Mouse (Mus musculus) heart, adult 2 months (tissue): ENCODE measurements around the gene Ephb2. TPM values are rescaled to one million over a fixed set of nuclear protein-coding genes. Genes with fewer than 3 reads are reported as not detected.
A peak's percentile ranks its signal among the peaks of the same experiment; 100 is the strongest.

ENCODE experiments used
- DNase-seq, 2 experiments: peaks; one replicate each; pipeline ENCODE4 v3.0.0; 2021
- H3K27ac ChIP-seq: fragments of 200-600 bp; 2 replicates; pipeline ENCODE4 v1.8.1; 2022
- H3K27me3 ChIP-seq: fragments of 200-500 bp; 2 replicates; pipeline ENCODE4 v1.6.1; 2012; ENCODE audit warnings: mild to moderate bottlenecking, low read length, inconsistent platforms, mixed read lengths; ENCODE audit not compliant: control insufficient read depth, insufficient read depth
- H3K36me3 ChIP-seq: fragments of 200-500 bp; 2 replicates; pipeline ENCODE4 v1.6.1; 2012; ENCODE audit warnings: low read length, inconsistent platforms; ENCODE audit not compliant: control insufficient read depth, insufficient read depth
- H3K4me1 ChIP-seq: fragments of 200-500 bp; 2 replicates; pipeline ENCODE4 v1.6.1; 2011; ENCODE audit warnings: low read length; ENCODE audit not compliant: control insufficient read depth, insufficient read depth
- H3K4me3 ChIP-seq: fragments of 200-600 bp; 2 replicates; pipeline ENCODE4 v1.8.1; 2022
- H3K79me2 ChIP-seq: fragments of 200-500 bp; replicated peaks from 2 replicates; pipeline ENCODE4 v1.6.1; 2012; ENCODE audit warnings: mild to moderate bottlenecking, inconsistent platforms, low read length, moderate library complexity, mixed read lengths; ENCODE audit not compliant: control insufficient read depth, insufficient read depth
- H3K9ac ChIP-seq: fragments of 200-500 bp; 2 replicates; pipeline ENCODE4 v1.6.1; 2012; ENCODE audit warnings: low read depth, mild to moderate bottlenecking, control low read depth, inconsistent platforms, low read length, mixed read lengths
- CTCF ChIP-seq: fragments of 200-600 bp; IDR thresholded peaks from 2 replicates; pipeline ENCODE4 v1.8.1; 2022; ENCODE audit warnings: antibody characterized with exemption, mild to moderate bottlenecking, moderate library complexity
- EP300 ChIP-seq: fragments of 200-500 bp; IDR thresholded peaks from 2 replicates; pipeline ENCODE4 v1.6.1; 2011; ENCODE audit warnings: low read depth, low read length, control low read depth; ENCODE audit not compliant: insufficient read depth
- POLR2A ChIP-seq: fragments of 200-500 bp; IDR thresholded peaks from 2 replicates; pipeline ENCODE4 v1.6.1; 2011; ENCODE audit warnings: mild to moderate bottlenecking, low read depth, low read length, control low read depth; ENCODE audit not compliant: insufficient read depth
- WGBS: fragments of 180-500 bp; shearing (Covaris S2); methylation state at CpG from one replicate; pipeline ENCODE4 v1.1.7; 2018; 5-methylcytosine and 5-hydroxymethylcytosine counted together
- intact Hi-C: fragments of 180-260 bp; cut with DNase I; formaldehyde crosslinking; loops from one replicate; pipeline ENCODE4 v1.15.1; 2025
- polyA plus RNA-seq: library from polyadenylated mRNA; depleted of rRNA; stranded (reverse); fragments of >200 nt; gene quantifications from 2 replicates; pipeline ENCODE4 v1.2.3, GENCODE M21; 2012
- total RNA-seq, 2 experiments: library from RNA; stranded (reverse); gene quantifications; 2 replicates each; pipeline ENCODE4 v1.2.3; 2021

Ephb2 gene
- total and polyA plus RNA-seq, 3 experiments, result 0.73 to 0.96 (median 0.77) TPM

- peaks cover 3% of the 10 kb centered on the region; the same call in 1 of the 2 replicates for H3K4me1 ChIP-seq
- no peak overlapping the region for H3K9ac ChIP-seq
- TF ChIP-seq CTCF (no peak), POLR2A (no peak), EP300 (no peak)
- WGBS, result 82% methylated on average over 5 of the region's 5 CpGs
- H3K27me3 ChIP-seq, result no peaks in the 10 kb centered on the region
- DNase-seq, result no peak
- H3K79me2 ChIP-seq, result no peaks in the 10 kb centered on the region
- H3K4me3 ChIP-seq, result no peak overlapping the region
- no peak overlapping the region for H3K27ac ChIP-seq
- no peaks in the 10 kb centered on the region for H3K36me3 ChIP-seq
- intact Hi-C loops, result no loop called here
Observed at GRCm38 (mm10) chr4:136772318-136772717, 63.5 kb downstream of the Ephb2 start.

DNA sequence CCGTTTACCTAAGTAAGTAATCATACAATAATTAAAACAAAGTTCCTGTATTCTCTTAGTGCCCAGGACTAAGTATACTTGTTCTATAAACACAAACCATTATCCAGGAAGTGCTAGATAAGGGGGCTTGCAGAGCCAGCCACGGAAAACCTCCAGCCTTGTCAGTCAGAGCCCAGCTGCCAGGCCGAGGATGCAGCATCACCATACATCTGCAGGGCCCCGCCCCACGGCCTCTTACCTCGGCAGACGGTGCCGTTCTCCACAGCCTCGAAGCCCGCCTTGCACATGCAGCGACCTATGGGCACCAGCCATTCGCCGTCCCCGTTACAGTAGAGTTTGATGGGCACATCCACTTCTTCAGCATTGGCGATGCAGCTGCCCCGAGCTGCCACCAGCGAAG is 65.1 kb downstream of the Ephb2 start:
- Histone ChIP-seq H3K36me3 (no peaks in the 10 kb centered on the region), H3K9ac (no peak overlapping the region), H3K4me3 (no peak overlapping the region), H3K79me2 (no peaks in the 10 kb centered on the region), H3K27ac (no peak overlapping the region), H3K27me3 (no peaks in the 10 kb centered on the region), H3K4me1 (no peaks in the 10 kb centered on the region)
- WGBS, result 71% methylated on average over 17 of the region's 17 CpGs
- intact Hi-C loops, result no loop called here
- DNase-seq, result no peak
- no peak for TF ChIP-seq POLR2A
- TF ChIP-seq CTCF, result no peak
- no peak for TF ChIP-seq EP300

DNA sequence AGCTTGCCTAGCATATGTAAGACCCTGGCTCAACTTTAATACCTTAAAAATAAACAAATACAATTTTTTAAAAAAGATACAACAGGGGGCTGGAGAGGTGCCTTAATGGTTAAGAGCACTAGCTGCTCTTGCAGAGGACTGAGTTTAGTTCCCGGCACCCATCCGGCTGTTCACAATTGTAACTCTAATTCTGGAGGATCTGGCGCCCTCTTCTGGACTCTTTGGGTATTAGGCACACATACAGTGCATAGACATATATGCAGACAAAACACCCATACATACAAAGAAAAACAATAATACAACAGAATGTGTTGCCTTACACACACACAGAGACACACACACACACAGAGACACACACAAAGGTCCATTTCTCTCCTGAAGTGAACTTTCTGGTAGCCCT is 67.3 kb downstream of the Ephb2 start:
- H3K36me3 ChIP-seq, result no peaks in the 10 kb centered on the region
- no peak for DNase-seq
- no peaks in the 10 kb centered on the region for H3K79me2 ChIP-seq
- WGBS, result 96% methylated on average over 3 of the region's 3 CpGs
- H3K4me1 ChIP-seq, result no peaks in the 10 kb centered on the region
- no peak overlapping the region for H3K27ac ChIP-seq
- H3K4me3 ChIP-seq, result no peak overlapping the region
- intact Hi-C loops, result no loop called here
- H3K27me3 ChIP-seq, result no peaks in the 10 kb centered on the region
- TF ChIP-seq CTCF, result peak; percentile 39
- no peak for TF ChIP-seq EP300
- TF ChIP-seq POLR2A, result no peak
- H3K9ac ChIP-seq, result no peak overlapping the region

DNA sequence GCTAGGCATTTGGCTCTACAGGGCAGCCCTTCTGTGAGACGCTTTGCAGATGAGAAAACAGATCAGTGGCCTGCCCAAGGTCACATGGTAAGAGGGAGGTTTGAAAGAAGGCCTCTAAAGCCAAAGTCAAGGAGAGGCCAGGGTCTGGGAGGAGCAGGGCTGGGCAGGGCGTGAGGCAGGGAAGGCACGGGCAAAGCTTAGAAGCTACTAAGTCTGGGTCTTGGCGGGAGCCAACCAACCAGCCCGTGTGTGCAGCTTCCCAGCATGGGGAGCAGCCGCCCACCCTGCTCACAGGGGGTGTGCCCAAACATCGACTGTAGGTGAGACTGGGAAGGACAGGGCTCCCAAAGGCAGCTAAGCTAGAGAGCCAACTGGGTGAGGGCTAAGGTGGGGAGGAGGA is 70.7 kb downstream of the Ephb2 start:
- intact Hi-C loops, result no loop called here
- H3K36me3 ChIP-seq, result no peaks in the 10 kb centered on the region
- no peaks in the 10 kb centered on the region for H3K27me3 ChIP-seq
- no peaks in the 10 kb centered on the region for H3K79me2 ChIP-seq
- no peak overlapping the region for H3K27ac ChIP-seq
- no peak for DNase-seq
- TF ChIP-seq POLR2A, result no peak
- TF ChIP-seq CTCF, result no peak
- TF ChIP-seq EP300, result no peak
- no peak overlapping the region for H3K4me3 ChIP-seq
- no peak overlapping the region for H3K9ac ChIP-seq
- 71% methylated on average over 7 of the region's 7 CpGs for WGBS
- H3K4me1 ChIP-seq, result no peaks in the 10 kb centered on the region

GRCm38 (mm10) chr4:136763349-136763748 is 72.4 kb downstream of the Ephb2 start:
- Histone ChIP-seq H3K4me1 (no peaks in the 10 kb centered on the region), H3K4me3 (no peak overlapping the region), H3K9ac (no peak overlapping the region), H3K36me3 (no peaks in the 10 kb centered on the region), H3K79me2 (no peaks in the 10 kb centered on the region), H3K27me3 (no peaks in the 10 kb centered on the region), H3K27ac (no peak overlapping the region)
- no peak for TF ChIP-seq CTCF
- no peak for TF ChIP-seq EP300
- TF ChIP-seq POLR2A, result no peak
- 49% methylated on average over 5 of the region's 5 CpGs for WGBS
- no peak for DNase-seq
- intact Hi-C loops, result no loop called here

DNA sequence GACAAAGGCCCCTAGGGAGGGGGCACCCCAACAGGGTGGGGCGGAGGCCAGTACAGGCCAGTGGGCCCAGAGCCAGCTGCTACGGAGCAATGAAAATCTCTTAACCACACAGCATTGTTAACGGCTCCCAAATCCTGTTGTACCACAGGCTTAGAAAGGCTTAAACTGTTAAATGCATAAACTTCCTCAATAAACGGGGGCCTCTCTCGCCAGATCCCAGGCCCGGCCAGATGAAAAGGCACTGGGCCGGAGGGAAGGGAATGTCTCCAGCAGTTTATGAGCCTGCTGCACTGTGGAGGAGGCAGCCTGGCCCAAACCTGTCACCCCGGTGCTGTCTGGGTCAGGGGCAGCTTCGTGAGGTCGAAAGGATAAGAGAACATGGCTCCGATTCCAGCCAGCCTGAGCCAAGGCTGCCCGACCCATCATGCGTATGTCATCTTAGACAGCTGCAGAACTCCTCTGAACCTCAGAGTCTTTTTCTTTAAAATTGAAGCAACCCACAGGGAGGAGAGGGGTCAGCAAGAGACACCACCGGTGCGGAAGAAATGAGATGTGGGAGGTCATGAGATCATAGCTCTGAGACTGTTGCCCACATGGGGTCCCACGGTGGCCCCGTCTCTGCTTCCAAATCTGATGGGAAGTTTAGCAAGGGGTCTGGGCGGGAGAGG is 73.9 kb downstream of the Ephb2 start:
- H3K4me1 ChIP-seq, result no peaks in the 10 kb centered on the region
- H3K9ac ChIP-seq, result no peak overlapping the region
- H3K27ac ChIP-seq, result no peak overlapping the region
- no peak overlapping the region for H3K4me3 ChIP-seq
- TF ChIP-seq EP300 (no peak), CTCF (no peak), POLR2A (no peak)
- no peaks in the 10 kb centered on the region for H3K36me3 ChIP-seq
- WGBS, result 60% methylated on average over 18 of the region's 18 CpGs
- no peaks in the 10 kb centered on the region for H3K79me2 ChIP-seq
- H3K27me3 ChIP-seq, result no peaks in the 10 kb centered on the region
- DNase-seq, result no peak
- intact Hi-C loops, result no loop called here
